Mouse (Mus musculus) small intestine, adult 2 months (tissue): ENCODE measurements at regions not wholly inside any gene's neighbourhood (a gene's known extent, or its start where the extent isn't known, plus 50 kb on each side); places are given as distances from the start of the nearest gene placed in this dataset.

Source experiments
- H3K27ac ChIP-seq: fragments of 200-500 bp; 2 replicates; pipeline ENCODE4 v1.5.1; 2012; ENCODE audit warnings: low read depth, low read length, control low read depth, inconsistent platforms; ENCODE audit not compliant: insufficient read depth
- H3K27me3 ChIP-seq: fragments of 200-500 bp; 2 replicates; pipeline ENCODE4 v1.6.1; 2012; ENCODE audit warnings: mild to moderate bottlenecking, moderate library complexity, low read length, inconsistent platforms; ENCODE audit not compliant: control insufficient read depth, insufficient read depth
- H3K36me3 ChIP-seq: fragments of 200-500 bp; 2 replicates; pipeline ENCODE4 v1.6.1; 2012; ENCODE audit warnings: mild to moderate bottlenecking, low read length, control low read depth, inconsistent platforms; ENCODE audit not compliant: control insufficient read depth, insufficient read depth
- H3K4me1 ChIP-seq: fragments of 200-500 bp; 2 replicates; pipeline ENCODE4 v1.6.1; 2012; ENCODE audit warnings: low read length, inconsistent platforms, mixed read lengths; ENCODE audit not compliant: control insufficient read depth, insufficient read depth, insufficient read length
- H3K4me3 ChIP-seq: fragments of 200-500 bp; 2 replicates; pipeline ENCODE4 v1.5.1; 2012; ENCODE audit warnings: low read depth, mild to moderate bottlenecking, control low read depth, inconsistent platforms, low read length, moderate library complexity
- CTCF ChIP-seq: fragments of 200-500 bp; IDR thresholded peaks from 2 replicates; pipeline ENCODE4 v1.5.1; 2012; ENCODE audit warnings: low read depth, mild to moderate bottlenecking, control low read depth, inconsistent platforms, low read length, moderate library complexity, mixed read lengths; ENCODE audit not compliant: insufficient replicate concordance, insufficient read length; ENCODE audit errors: extremely low read depth
- POLR2A ChIP-seq: fragments of 200-500 bp; IDR thresholded peaks from 2 replicates; pipeline ENCODE4 v1.6.1; 2012; ENCODE audit warnings: low read depth, mild to moderate bottlenecking, control low read depth, inconsistent platforms, low read length, moderate library complexity
- WGBS: fragments of 180-500 bp; shearing (Covaris S2); methylation state at CpG from one replicate; pipeline ENCODE4 v1.1.7; 2018; 5-methylcytosine and 5-hydroxymethylcytosine counted together

GRCm38 (mm10) chr5:128550736-128551135 is 49.9 kb upstream of the Fzd10 start:
- Histone ChIP-seq H3K4me3 (no peak overlapping the region), H3K36me3 (no peaks in the 10 kb centered on the region), H3K27me3 (0 out of 2 replicates have a peak, but pooled peaks cover 4% of the 10 kb centered on the region), H3K27ac (no peak overlapping the region), H3K4me1 (no peaks in the 10 kb centered on the region)
- TF ChIP-seq POLR2A (no peak), CTCF (no peak)
- 36% methylated on average over 3 of the region's 3 CpGs for WGBS

DNA sequence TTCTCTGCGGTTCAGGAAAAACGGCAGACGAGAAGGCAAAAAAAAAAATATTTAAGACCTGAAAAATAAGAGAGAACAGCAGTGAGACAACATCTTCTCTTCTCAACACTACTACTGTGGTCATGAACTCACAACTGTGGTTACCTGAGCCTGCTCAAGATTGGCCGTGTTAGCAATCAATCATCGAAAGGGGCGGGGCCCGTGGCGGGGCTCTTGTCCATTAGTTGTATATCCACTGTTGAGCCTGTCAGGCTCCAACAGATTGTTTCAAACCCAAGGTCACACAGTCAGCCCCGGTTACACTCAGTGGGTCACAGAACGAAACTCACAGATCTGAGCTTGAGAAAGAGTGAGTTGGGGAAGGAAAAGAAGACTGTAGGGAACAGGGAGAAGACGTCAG is 50.8 kb upstream of the Fzd10 start:
- Histone ChIP-seq H3K4me1 (no peaks in the 10 kb centered on the region), H3K27me3 (0 out of 2 replicates have a peak, but pooled peaks cover 4% of the 10 kb centered on the region), H3K4me3 (no peak overlapping the region), H3K27ac (no peak overlapping the region), H3K36me3 (no peaks in the 10 kb centered on the region)
- TF ChIP-seq POLR2A (no peak), CTCF (no peak)
- WGBS, result 83% methylated on average over 11 of the region's 11 CpGs

DNA sequence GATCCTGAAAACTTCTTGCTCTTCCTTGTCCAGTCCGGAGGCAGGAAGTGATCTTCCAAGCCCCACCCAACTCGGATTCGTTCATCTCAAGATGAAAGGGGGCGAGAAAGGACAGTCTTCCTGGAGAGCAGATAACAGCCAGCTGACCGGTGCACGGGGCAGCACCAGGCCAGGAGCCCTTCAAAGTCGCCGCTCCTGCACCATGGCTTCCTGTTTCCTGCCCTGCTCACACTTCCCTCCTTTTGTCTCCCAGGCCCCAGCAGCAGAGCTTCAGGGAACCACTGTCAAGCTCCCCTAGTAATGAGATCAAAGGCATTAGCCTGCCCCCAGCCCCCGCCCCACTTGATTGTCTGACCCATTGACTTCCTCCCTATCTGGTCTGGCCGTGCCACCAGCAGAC is 58.6 kb upstream of the Fzd10 start:
- Histone ChIP-seq H3K27ac (no peak overlapping the region), H3K36me3 (no peaks in the 10 kb centered on the region), H3K4me1 (no peaks in the 10 kb centered on the region), H3K4me3 (no peak overlapping the region), H3K27me3 (no peaks in the 10 kb centered on the region)
- TF ChIP-seq POLR2A (no peak), CTCF (no peak)
- 18% methylated on average over 10 of the region's 10 CpGs for WGBS

- 86% methylated on average over 5 of the region's 5 CpGs for WGBS
- H3K36me3 ChIP-seq, result no peaks in the 10 kb centered on the region
- no peaks in the 10 kb centered on the region for H3K4me1 ChIP-seq
- no peak for TF ChIP-seq POLR2A
- TF ChIP-seq CTCF, result no peak
- no peaks in the 10 kb centered on the region for H3K27me3 ChIP-seq
- H3K4me3 ChIP-seq, result no peak overlapping the region
- no peak overlapping the region for H3K27ac ChIP-seq
Measured at GRCm38 (mm10) chr5:128538646-128539045, 62.0 kb upstream of the Fzd10 start.

- H3K4me1 ChIP-seq, result no peaks in the 10 kb centered on the region
- 62% methylated on average over 12 of the region's 12 CpGs for WGBS
- TF ChIP-seq POLR2A (no peak), CTCF (no peak)
- H3K27ac ChIP-seq, result no peak overlapping the region
- no peaks in the 10 kb centered on the region for H3K27me3 ChIP-seq
- H3K4me3 ChIP-seq, result no peak overlapping the region
- no peaks in the 10 kb centered on the region for H3K36me3 ChIP-seq
Measured at GRCm38 (mm10) chr5:128537218-128537617, 63.4 kb upstream of the Fzd10 start.

GRCm38 (mm10) chr5:128536393-128536792 is 64.3 kb upstream of the Fzd10 start:
- TF ChIP-seq CTCF (no peak), POLR2A (no peak)
- no peaks in the 10 kb centered on the region for H3K4me1 ChIP-seq
- H3K4me3 ChIP-seq, result no peak overlapping the region
- H3K27ac ChIP-seq, result no peak overlapping the region
- no peaks in the 10 kb centered on the region for H3K27me3 ChIP-seq
- no peaks in the 10 kb centered on the region for H3K36me3 ChIP-seq
- 58% methylated on average over 8 of the region's 8 CpGs for WGBS

DNA sequence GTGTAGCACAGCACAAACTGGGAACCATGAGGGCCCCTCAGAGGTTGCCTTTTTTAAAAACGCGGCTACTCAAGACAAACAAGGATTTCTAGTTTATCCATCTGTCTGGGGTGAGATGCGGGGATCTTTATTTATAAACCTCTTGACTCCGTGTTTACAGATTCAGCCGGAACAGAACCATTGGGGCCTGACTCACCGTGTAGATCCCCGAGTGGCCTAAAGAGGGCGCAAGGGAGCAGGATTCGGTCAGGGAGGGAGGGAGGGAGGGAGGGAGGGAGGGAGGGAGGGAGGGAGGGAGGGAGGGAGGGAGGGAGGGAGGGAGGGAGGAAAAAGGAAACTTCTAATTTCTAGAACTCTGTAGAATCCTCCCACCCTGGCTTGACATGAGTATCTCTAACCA is 73.4 kb upstream of the Fzd10 start:
- Histone ChIP-seq H3K27ac (no peak overlapping the region), H3K27me3 (no peaks in the 10 kb centered on the region), H3K4me1 (no peaks in the 10 kb centered on the region), H3K36me3 (no peaks in the 10 kb centered on the region), H3K4me3 (no peak overlapping the region)
- TF ChIP-seq POLR2A, result no peak
- TF ChIP-seq CTCF, result no peak
- WGBS, result 53% methylated on average over 5 of the region's 9 CpGs

DNA sequence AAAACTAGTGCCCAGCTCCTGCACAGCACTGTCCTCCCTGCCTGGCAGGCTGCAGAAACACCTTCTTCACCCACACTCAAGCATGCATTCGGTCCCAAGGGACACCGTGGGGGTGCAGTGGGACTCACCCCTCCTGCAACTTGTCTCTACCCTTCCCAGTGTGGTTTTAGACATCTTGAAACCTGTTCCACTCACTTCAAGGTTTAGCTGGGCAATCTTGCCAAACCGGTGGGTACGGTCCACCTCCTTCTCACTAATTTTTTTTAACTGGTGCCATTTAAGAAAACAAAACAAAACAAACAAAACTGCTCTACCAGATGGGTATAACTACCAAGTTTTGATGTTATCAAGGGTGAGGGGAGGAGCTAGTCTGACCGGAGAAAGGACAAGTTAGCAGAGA is 74.2 kb upstream of the Fzd10 start:
- no peak overlapping the region for H3K4me3 ChIP-seq
- WGBS, result 69% methylated on average over 5 of the region's 5 CpGs

More for the DNA sequence above, 74.2 kb upstream of the Fzd10 start:
- Histone ChIP-seq H3K4me1 (no peaks in the 10 kb centered on the region), H3K27ac (no peak overlapping the region), H3K27me3 (no peaks in the 10 kb centered on the region), H3K36me3 (no peaks in the 10 kb centered on the region)
- TF ChIP-seq POLR2A, result no peak
- no peak for TF ChIP-seq CTCF
